Mouse (Mus musculus) brain, embryonic 14.5 days (tissue): ENCODE data around the gene Fkbpl.

Experiments
- CTCF ChIP-seq: fragments of 200-500 bp; IDR thresholded peaks from 2 replicates; pipeline ENCODE4 v1.5.1; 2012; ENCODE audit warnings: inconsistent platforms, mild to moderate bottlenecking, moderate library complexity, borderline replicate concordance; ENCODE audit not compliant: insufficient read depth, insufficient read length; ENCODE audit errors: extremely low read depth
- POLR2A ChIP-seq: fragments of 200-500 bp; IDR thresholded peaks from 2 replicates; pipeline ENCODE4 v1.6.1; 2012; ENCODE audit warnings: mild to moderate bottlenecking, inconsistent platforms, borderline replicate concordance; ENCODE audit not compliant: poor library complexity, insufficient read depth, insufficient read length, severe bottlenecking; ENCODE audit errors: extremely low read depth

DNA sequence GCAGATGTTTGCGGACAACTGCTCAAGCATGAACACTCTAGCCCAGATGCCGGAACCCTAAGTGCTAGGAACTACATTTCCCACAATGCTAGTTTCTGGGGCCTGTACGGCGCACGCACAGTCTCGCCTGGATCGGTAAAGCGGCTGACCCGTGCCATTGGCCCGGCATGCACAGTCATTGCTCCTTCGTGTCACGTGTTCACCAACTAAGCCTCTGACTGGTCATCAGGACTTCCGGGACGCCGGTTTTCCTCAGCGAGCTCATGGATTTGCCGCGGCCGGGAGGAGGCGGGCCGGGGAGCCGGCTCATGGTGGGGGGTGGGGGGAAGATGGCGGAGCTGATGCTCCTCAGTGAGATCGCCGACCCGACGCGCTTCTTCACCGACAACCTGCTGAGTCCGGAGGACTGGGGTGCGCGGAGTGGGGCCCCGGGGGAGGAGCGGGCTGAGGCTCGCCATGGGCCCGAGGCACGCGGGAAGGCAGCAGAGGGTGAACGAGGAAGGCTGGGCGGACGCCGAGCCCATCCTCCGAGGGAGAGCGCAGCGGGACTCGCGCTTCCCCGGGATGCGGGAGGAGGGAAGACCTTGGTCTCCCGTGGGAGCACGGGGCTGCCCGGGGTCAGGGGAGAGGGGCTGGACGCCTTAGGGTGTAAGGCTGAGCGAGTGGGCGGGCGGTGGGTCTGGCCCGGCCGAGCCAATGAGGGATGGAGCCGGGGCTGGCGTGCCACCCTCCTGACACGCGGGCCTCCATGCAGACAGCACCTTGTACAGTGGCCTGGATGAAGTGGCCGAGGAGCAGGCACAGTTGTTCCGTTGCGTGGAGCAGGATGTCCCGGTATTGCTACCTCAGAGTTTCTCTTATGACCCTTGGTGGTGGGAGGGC lies 2.6 kb downstream of the Fkbpl start, which contains the start of gene Atf6b:
- TF ChIP-seq CTCF (no peak), POLR2A (peak; percentile 91)
